Mouse (Mus musculus): ENCODE results near the gene Ppp1cc.

DNA sequence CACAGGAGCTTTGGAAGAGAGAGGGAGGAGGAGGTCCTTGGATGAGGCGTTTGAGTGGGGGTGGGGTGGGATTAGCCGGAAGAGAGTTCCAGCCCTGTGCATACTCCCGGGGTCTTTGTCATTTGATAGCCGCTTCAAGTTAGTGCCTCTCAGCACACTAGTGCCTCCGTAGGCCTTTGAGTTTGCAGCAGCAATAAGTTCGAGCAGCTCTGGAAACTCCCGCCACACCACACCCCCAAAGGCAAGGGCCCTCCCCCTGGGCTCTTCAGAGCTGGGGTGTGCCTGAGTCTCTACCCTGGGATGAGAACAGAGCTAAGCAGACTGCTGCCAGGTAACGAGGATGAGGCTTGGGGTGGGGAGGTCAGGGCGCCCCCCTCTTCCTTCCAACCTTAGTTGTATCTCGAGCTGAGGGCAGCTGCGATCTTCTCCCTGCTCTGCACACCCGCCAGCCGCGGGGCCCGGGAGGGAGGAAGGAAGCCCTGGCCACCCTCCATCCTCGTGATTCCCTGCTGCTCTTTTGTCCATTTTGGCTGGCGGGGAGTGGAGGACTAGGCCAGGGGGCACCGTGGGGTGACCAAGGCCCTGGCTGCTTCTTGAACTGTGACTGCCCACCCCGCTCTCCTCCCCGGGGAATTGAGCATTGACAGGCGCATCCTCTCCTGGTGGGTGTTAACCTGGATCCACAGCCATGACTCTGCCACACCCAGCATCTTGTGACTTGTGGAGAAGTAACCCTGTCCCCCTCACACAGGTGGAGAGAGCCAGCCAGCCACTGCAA is 51.7 kb downstream of the Ppp1cc start:
- no peak for TF ChIP-seq CTCF (conservative IDR thresholded peaks at IDR 0.05; ENCODE audit: low read length)
- TF ChIP-seq NANOG (IDR thresholded peaks at IDR 0.05; ENCODE audit: borderline replicate concordance, low read length) = no peak

Measured in E14TG2a.4 (cell line).